Mouse (Mus musculus): ENCODE measurements at regions not wholly inside any gene's neighbourhood (a gene's known extent, or its start where the extent isn't known, plus 50 kb on each side); places are given as distances from the start of the nearest gene placed in this dataset.

DNA sequence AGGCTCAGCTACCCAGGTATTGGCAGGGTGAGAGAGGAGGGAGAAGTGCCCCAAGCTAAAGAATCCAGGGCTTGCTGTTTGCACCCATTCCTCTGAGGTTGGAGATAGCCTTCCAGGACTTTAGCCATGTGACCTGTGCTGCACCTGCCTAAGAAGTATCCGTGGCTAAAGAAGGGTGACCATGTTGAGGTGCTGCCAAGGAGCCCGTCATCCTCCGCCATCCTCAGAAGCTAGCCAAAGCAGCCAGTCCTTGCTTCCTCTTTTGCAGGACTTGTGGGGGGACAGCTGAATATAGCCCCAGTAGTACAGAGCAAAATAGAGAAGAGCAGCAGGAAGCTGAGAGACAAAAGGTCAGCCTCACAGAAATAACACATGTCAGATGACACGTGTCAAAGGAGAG lies 173.7 kb downstream of the Tpbg start:
- Histone ChIP-seq H3K4me1 (peaks cover 2% of the 10 kb centered on the region; the same call in 1 of the 2 replicates), H3K4me3 (no peak overlapping the region), H3K27me3 (ENCODE audit: low read depth, poor library complexity, severe bottlenecking) (no peaks in the 10 kb centered on the region), H3K9me3 (replicated peaks) (no peaks in the 10 kb centered on the region), H3K36me3 (no peaks in the 10 kb centered on the region), H3K27ac (replicated peaks) (no peak overlapping the region)
- 90% methylated on average over 4 of the region's 4 CpGs for WGBS
- no peak for DNase-seq (ENCODE audit: low spot score)

DNA sequence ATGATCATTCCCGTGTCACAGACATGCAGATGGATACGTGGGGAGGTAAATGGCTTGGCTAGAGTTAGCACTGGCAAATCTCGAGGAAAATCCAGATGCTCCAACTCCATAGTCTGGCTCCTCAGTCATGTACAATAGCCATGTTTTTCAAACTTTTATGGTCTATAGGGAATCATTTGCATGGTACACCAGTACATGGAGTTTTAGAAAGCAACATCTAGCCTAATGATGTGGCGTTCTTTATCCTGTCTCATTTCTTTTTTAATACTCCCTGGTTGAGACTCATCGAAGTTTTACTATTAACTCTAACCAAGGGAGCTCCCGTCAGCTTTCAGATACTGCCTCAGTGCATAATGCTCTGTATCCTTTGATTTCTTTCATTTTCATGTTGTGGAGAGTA lies 178.0 kb downstream of the Tpbg start:
- peaks cover 5% of the 10 kb centered on the region; the same call in 1 of the 2 replicates for H3K4me1 ChIP-seq
- 90% methylated on average over 6 of the region's 6 CpGs for WGBS
- H3K4me3 ChIP-seq, result no peak overlapping the region
- H3K27ac ChIP-seq (replicated peaks), result no peak overlapping the region
- H3K9me3 ChIP-seq (replicated peaks), result no peaks in the 10 kb centered on the region
- H3K27me3 ChIP-seq (ENCODE audit: low read depth, poor library complexity, severe bottlenecking), result no peaks in the 10 kb centered on the region
- no peak for DNase-seq (ENCODE audit: low spot score)
- H3K36me3 ChIP-seq, result no peaks in the 10 kb centered on the region

DNA sequence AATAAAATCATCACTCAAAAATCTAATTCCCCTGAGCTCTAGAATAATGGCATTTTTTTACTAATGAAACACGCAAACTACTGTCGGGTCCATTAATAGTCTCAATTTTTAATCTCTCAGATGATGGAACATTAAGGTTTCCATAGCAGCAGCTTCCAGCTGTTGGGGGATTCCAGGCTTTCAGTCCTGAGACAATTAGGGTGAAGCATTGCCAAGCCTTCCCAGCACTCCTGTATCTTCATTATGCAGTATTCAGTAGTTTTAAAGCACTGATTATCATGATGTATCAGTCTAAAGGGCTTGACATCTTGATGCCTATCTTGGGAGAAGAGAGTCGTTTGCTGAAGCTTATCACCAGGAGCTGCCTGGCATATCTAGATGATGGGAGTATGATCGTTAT lies 178.6 kb downstream of the Tpbg start:
- H3K27me3 ChIP-seq (ENCODE audit: low read depth, poor library complexity, severe bottlenecking), result no peaks in the 10 kb centered on the region
- WGBS, result 77% methylated on average over 4 of the region's 4 CpGs
- no peak overlapping the region for H3K4me3 ChIP-seq
- H3K9me3 ChIP-seq (replicated peaks), result no peaks in the 10 kb centered on the region
- H3K27ac ChIP-seq (replicated peaks), result no peak overlapping the region
- no peak for DNase-seq (ENCODE audit: low spot score)
- peaks cover 5% of the 10 kb centered on the region; the same call in 1 of the 2 replicates for H3K4me1 ChIP-seq
- H3K36me3 ChIP-seq, result no peaks in the 10 kb centered on the region

DNA sequence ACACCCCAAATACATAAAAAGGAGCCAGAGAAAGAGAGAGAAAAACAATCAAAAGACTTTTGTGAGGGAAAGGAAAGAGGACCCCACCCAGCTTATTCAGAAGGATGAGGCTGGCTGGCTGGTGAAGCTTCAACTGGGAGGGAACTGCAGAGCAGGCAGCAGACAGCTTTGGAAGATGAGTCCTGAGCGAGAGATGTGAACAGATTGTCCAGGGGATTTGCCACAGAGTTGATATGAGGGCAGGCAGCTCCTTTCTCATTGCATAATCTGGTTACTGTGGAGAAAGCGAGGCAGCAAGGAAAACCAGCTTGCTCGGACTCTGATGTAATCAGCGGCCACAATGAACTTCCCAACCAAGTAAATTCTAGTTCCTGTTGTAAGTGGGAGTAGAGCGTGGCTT lies 188.6 kb downstream of the Tpbg start:
- H3K9me3 ChIP-seq (replicated peaks), result no peaks in the 10 kb centered on the region
- peak overlapping the region; percentile 58; the same call in 1 of the 2 replicates for H3K27ac ChIP-seq (replicated peaks)
- WGBS, result 59% methylated on average over 5 of the region's 5 CpGs
- no peaks in the 10 kb centered on the region for H3K36me3 ChIP-seq
- H3K4me1 ChIP-seq, result peaks cover 12% of the 10 kb centered on the region
- H3K4me3 ChIP-seq, result no peak overlapping the region
- H3K27me3 ChIP-seq (ENCODE audit: low read depth, poor library complexity, severe bottlenecking), result no peaks in the 10 kb centered on the region
- DNase-seq (ENCODE audit: low spot score), result no peak

DNA sequence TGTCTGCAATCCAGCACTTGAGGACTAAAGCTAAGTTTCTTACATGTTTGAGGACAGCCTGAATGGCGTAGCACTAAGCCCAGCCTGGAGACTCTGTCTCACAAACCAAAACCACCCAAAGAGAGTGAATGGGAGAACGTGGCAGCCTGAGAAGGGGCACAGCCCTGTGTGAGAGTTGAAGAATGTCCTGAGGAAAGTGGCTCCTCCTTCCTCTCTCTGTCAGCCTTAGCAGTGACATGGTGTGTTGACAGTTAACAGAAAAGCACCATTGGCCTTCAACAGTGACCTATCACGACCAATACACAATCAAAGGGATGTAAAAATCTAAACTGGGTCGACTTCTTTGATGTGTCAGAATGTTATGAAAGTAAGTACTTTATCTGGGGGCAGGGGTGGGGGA lies 201.9 kb downstream of the Tpbg start:
- Histone ChIP-seq H3K27ac (replicated peaks) (no peak overlapping the region), H3K27me3 (ENCODE audit: low read depth, poor library complexity, severe bottlenecking) (no peaks in the 10 kb centered on the region), H3K9me3 (replicated peaks) (no peaks in the 10 kb centered on the region), H3K4me3 (no peak overlapping the region), H3K36me3 (no peaks in the 10 kb centered on the region), H3K4me1 (no peaks in the 10 kb centered on the region; the same call in 1 of the 2 replicates)
- no peak for DNase-seq (ENCODE audit: low spot score)
- WGBS, result 61% methylated on average over 4 of the region's 4 CpGs

DNA sequence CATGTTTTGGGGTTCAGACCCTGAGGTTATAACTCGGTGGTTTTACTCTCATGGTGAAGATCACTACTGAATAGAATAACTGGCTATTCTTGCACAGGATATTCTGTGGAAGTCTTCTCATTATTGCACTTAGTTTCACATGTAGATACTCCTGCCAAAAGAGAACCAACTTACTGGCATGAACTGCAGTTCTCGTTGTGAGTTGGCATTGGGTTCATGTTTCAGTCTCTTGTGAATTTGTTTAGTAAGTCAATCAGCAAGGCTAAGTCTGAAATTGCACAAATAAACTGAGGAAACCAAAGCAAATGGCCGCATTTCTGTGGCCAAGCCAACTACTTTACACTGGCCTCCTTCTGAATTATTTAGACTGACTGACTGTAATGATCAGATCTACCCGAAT lies 215.9 kb downstream of the Tpbg start:
- no peaks in the 10 kb centered on the region for H3K4me1 ChIP-seq
- H3K4me3 ChIP-seq, result no peak overlapping the region
- 88% methylated on average over 4 of the region's 4 CpGs for WGBS
- H3K9me3 ChIP-seq (replicated peaks), result peaks cover 4% of the 10 kb centered on the region; the same call in 1 of the 2 replicates
- H3K27me3 ChIP-seq (ENCODE audit: low read depth, poor library complexity, severe bottlenecking), result no peaks in the 10 kb centered on the region
- no peak overlapping the region for H3K27ac ChIP-seq (replicated peaks)
- no peak for DNase-seq (ENCODE audit: low spot score)
- H3K36me3 ChIP-seq, result no peaks in the 10 kb centered on the region

DNA sequence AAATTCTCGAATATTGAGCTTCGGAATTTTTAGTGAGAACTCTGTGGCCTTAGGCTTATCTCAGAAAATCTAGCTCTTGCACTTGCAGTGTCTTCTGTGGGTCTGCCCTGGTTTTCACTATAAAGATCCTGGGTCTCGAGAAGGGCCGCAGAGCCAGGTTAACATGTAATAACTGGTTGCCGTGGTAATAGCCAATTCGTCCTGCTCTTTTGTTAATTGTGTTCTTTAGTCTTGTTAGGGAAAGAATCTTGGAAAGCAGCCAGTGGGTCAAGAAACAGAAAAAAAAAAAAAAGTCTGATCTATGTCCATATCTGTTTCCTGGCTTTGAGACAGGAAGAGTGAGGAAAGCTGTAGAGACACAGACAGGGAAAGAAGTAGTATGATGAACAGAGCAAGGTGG lies 217.9 kb downstream of the Tpbg start:
- Histone ChIP-seq H3K27me3 (ENCODE audit: low read depth, poor library complexity, severe bottlenecking) (no peaks in the 10 kb centered on the region), H3K27ac (replicated peaks) (no peak overlapping the region), H3K4me1 (no peaks in the 10 kb centered on the region), H3K36me3 (no peaks in the 10 kb centered on the region), H3K4me3 (no peak overlapping the region), H3K9me3 (replicated peaks) (peaks cover 4% of the 10 kb centered on the region; the same call in 1 of the 2 replicates)
- DNase-seq (ENCODE audit: low spot score), result no peak
- 85% methylated on average over 6 of the region's 6 CpGs for WGBS

DNA sequence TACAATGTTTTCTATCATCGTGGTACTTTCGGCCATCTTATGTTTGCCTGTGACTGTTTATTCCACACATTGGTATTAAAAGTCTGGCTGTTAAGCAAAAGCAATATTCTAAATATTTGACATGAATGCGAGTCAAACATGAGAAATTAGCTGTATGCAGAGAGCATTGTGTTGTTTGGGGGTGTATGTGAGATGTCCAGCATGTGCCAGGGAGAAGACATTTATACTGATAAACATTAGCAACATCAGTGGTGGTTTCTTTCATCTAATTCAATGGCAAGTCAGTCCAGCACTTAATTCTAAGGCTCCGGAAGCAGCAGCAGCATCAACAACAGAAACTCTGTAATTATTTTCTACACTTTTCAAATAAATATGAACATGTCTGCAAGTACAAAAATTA lies 219.1 kb downstream of the Tpbg start:
- Histone ChIP-seq H3K4me3 (no peak overlapping the region), H3K36me3 (no peaks in the 10 kb centered on the region)
- 93% methylated on average over 4 of the region's 4 CpGs for WGBS

DNA sequence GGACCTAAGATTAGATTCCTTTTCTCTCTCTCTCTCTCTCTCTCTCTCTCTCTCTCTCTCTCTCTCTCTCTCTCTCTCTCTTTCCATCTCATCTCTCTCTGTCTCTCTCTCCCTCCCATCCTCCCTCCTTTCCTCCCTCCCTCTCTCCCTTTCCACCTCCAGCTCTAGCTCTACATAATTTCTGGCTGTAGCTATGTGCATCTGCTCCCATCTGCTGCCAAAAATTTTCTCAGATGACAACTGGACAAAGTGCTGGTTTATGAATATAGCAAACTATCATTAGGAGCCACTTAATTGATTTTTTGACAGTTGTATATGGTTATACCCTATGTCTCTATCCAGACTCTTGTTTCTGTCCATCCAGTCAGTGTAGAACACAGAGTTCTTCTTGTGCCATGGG lies 237.1 kb downstream of the Tpbg start:
- no peak overlapping the region for H3K27ac ChIP-seq (replicated peaks)
- H3K4me3 ChIP-seq, result no peak overlapping the region
- H3K36me3 ChIP-seq, result no peaks in the 10 kb centered on the region
- DNase-seq (ENCODE audit: low spot score), result no peak
- no peaks in the 10 kb centered on the region for H3K9me3 ChIP-seq (replicated peaks)
- H3K4me1 ChIP-seq, result no peaks in the 10 kb centered on the region
- no peaks in the 10 kb centered on the region for H3K27me3 ChIP-seq (ENCODE audit: low read depth, poor library complexity, severe bottlenecking)

More for the DNA sequence above, 219.1 kb downstream of the Tpbg start:
- Histone ChIP-seq H3K27me3 (ENCODE audit: low read depth, poor library complexity, severe bottlenecking) (no peaks in the 10 kb centered on the region), H3K9me3 (replicated peaks) (peaks cover 4% of the 10 kb centered on the region; the same call in 1 of the 2 replicates), H3K4me1 (no peaks in the 10 kb centered on the region), H3K27ac (replicated peaks) (no peak overlapping the region)
- DNase-seq (ENCODE audit: low spot score), result no peak

DNA sequence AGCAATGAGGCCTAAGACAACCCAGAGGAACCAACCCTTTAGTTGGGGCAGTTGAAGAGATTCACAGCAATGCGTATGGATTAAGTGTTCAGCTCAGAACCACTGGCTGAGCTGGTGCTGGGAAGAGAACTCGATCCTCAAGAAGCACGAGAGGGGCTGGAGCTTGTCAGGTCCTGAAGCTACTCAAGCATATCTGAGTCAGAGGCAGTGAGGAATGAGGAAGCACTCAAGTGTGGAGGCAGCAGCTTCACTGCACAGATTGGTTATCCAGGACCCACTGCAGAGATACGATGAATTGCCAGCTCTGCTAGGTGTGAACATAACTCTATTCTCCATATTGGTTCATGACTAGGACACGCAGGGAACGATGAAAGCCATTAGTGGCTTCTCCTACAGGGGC lies 239.7 kb downstream of the Tpbg start:
- Histone ChIP-seq H3K27me3 (ENCODE audit: low read depth, poor library complexity, severe bottlenecking) (no peaks in the 10 kb centered on the region), H3K27ac (replicated peaks) (no peak overlapping the region), H3K9me3 (replicated peaks) (no peaks in the 10 kb centered on the region), H3K4me1 (no peaks in the 10 kb centered on the region), H3K36me3 (no peaks in the 10 kb centered on the region), H3K4me3 (no peak overlapping the region)
- no peak for DNase-seq (ENCODE audit: low spot score)
- WGBS, result 70% methylated on average over 6 of the region's 6 CpGs

DNA sequence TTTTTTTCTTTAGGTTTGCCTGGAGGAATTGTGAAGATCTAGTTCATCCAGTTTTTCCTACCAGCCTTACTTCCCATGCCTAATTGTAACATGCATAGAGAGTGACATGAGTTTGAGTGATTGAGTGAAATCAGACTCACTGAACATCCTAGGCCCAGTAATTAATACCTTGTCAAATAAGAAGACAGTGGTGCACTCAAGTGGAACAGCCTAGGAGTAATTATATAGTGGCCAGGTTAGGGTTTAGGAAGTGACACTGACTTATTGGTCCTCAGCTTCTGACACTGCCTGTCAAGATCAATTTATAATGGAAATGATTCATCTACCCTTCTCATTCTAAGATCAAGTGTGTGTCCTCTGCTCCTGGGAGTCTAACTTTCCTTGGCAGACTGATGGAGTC lies 250.8 kb downstream of the Tpbg start:
- peaks cover 5% of the 10 kb centered on the region; the same call in 1 of the 2 replicates for H3K4me1 ChIP-seq
- no peak overlapping the region for H3K4me3 ChIP-seq
- no peaks in the 10 kb centered on the region for H3K9me3 ChIP-seq (replicated peaks)
- H3K27ac ChIP-seq (replicated peaks), result no peak overlapping the region
- DNase-seq (ENCODE audit: low spot score), result no peak
- no peaks in the 10 kb centered on the region for H3K36me3 ChIP-seq
- H3K27me3 ChIP-seq (ENCODE audit: low read depth, poor library complexity, severe bottlenecking), result no peaks in the 10 kb centered on the region

DNA sequence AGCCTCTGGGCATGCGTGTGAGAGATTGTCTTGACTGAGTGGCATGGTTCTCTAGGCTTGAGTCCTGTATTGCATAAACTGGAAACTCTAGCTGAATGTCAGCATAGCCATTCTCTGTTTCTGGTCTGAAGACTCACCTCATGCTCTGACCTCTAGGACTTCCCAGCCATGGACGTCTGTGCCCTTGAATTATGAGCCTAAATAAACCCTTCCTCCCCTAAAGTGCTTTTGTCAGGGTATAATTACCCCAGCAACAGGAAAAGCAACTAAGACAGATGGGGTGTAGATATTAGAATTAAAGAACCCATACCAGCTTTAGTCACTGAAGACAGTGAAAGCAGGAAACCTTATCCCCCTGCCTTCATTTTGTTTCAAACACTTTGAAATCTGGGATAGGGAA lies 253.3 kb downstream of the Tpbg start:
- H3K27ac ChIP-seq (replicated peaks), result no peak overlapping the region

DNA sequence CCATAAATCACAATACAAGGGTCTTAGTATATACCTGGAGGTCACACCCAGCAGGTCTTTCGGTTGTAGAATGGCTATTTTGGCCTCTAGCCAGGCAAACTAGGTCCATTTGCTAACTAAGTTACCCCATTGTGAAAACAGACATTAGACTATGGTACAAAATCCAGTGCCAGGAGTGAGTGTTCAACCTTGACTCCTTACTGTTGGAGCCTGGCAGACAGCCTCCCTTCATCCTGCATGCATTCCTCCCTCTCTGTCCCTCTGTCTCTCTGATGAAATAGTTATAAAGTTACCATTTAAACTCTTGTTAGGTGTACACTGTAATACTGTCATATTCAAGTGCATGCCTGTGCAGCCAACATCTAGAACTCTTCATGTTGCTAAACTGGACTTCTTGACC lies 254.1 kb downstream of the Tpbg start:
- 91% methylated on average over 1 of the region's 1 CpGs for WGBS
- no peak overlapping the region for H3K4me3 ChIP-seq
- no peaks in the 10 kb centered on the region for H3K36me3 ChIP-seq
- H3K9me3 ChIP-seq (replicated peaks), result no peaks in the 10 kb centered on the region
- H3K4me1 ChIP-seq, result no peaks in the 10 kb centered on the region
- no peak overlapping the region for H3K27ac ChIP-seq (replicated peaks)
- H3K27me3 ChIP-seq (ENCODE audit: low read depth, poor library complexity, severe bottlenecking), result no peaks in the 10 kb centered on the region
- DNase-seq (ENCODE audit: low spot score), result no peak

More for the DNA sequence above, 253.3 kb downstream of the Tpbg start:
- WGBS, result 83% methylated on average over 2 of the region's 2 CpGs
- Histone ChIP-seq H3K27me3 (ENCODE audit: low read depth, poor library complexity, severe bottlenecking) (no peaks in the 10 kb centered on the region), H3K4me3 (no peak overlapping the region), H3K9me3 (replicated peaks) (no peaks in the 10 kb centered on the region), H3K36me3 (no peaks in the 10 kb centered on the region), H3K4me1 (no peaks in the 10 kb centered on the region)
- no peak for DNase-seq (ENCODE audit: low spot score)

DNA sequence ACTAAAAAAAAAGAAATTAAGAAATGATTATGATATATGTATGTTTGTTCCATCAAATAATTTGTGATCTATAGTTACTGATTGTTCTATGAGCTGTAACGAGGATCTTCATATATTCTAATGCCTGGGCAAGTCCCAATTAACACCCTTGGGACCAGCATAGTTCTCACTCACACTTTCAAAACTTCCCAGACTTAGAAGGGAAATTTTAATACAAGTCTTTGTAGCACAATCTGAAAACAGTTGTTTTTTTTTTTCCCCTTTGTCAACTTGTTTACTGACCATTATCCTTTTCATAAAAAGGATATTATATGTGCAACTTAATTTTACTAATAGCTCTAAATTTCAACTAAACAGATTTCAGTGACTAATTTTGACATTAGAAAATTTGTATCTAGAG lies 257.1 kb downstream of the Tpbg start:
- Histone ChIP-seq H3K9me3 (replicated peaks) (no peaks in the 10 kb centered on the region), H3K27ac (replicated peaks) (no peak overlapping the region), H3K27me3 (ENCODE audit: low read depth, poor library complexity, severe bottlenecking) (no peaks in the 10 kb centered on the region), H3K4me1 (no peaks in the 10 kb centered on the region), H3K4me3 (no peak overlapping the region), H3K36me3 (no peaks in the 10 kb centered on the region)
- 85% methylated on average over 1 of the region's 1 CpGs for WGBS
- DNase-seq (ENCODE audit: low spot score), result no peak

Data from midbrain, embryonic 10.5 days (tissue).